Mouse (Mus musculus): Measurements from ENCODE around the gene Serinc5.

Serinc5 gene

DNA sequence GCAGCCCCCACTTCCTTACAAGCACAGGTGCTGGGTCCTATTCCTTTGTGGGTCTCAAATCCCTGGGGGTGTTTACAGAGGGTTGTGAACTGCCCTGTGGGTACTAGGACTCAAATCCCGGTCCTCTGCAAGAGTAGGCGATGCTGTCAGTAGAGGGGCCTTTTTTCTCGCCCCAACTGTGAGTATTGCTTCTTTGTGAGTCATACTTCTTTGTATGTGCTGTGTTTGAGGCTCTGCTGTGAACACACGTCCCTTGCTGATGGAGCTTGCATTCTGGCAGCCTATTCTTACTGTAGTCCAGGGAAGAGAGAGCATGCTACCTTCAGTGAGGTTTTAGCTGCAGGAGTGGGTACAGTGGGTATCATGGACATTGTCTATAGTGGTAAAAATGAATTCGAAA is 4.3 kb downstream of the Serinc5 start:
- no peak for DNase-seq

DNA sequence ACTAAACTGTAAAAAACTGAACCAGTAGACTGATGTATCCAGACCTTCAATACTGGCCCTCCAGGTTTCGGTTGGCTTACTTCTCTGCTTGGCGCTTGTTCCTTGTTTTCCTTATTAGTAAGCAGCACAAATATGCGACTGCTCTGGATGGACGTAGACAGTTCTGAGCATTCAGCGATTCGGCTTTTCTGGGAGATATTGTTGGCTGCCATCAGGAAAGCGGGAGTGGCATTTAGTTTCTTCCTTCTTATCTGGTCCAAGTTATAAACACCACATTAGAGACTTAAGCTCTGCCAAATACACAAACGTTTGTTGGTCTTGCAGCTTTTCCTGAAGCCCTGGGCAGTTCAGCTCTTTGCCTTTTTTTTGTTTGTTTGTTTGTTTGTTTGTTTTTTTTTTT is 5.6 kb downstream of the Serinc5 start:
- DNase-seq = no peak

DNA sequence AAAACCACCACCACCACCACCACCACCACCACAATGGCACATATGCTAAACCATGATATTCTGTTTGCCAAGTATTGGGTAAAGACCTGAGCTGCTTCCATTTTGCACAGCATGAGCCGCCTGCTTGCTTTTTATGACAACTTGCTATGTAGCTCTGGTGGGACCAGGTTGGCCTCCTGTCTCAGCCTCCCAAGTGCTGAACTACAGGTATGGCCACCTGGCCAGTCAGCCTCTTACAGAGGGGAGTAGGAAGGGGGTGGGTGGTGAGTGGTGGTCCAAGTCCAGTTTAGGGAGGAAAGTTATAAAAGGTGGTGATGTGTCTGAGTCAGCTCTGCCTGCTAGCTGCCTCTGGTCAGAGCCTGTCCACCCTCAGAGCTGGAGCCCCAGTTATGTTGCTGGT is 15.3 kb downstream of the Serinc5 start:
- no peak for DNase-seq

DNA sequence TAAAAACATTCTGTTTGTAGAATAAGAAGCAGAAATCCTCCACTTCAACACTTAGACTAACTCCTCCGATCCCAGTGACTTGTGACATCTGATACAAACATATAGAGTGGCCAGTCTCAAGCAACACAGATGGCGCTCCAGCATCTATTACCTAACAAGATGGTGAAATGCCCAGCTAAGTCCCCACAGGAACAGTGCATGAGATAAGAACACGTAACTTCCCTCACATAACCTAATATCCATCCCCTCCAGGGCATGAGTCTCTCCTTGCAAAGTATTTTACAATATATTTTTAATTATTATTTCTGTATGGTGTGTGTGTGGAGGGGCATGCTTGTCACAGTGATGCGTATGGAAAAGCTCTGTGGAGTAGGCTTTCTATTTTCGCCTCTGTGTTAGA is 15.8 kb downstream of the Serinc5 start:
- DNase-seq = no peak

DNA sequence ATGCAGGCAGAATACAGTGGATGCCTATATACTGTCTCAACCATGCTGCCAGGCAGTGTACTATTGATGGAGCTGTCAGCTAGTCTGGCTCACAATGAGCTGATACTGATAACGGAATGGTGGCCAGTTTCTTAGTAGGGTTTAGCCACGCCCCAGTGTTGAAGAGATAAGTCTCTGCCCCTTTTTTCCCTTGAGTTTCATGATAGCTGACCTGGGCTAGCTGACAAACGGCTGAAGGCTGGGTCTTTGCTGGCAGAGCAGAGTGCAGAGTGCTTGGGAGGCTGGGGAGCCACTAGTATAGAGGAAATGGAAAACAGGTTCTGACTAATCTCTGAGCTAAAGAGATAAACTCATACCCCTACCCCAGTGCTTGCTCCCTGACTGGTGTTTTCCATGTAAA is 18.6 kb downstream of the Serinc5 start:
- DNase-seq = no peak

DNA sequence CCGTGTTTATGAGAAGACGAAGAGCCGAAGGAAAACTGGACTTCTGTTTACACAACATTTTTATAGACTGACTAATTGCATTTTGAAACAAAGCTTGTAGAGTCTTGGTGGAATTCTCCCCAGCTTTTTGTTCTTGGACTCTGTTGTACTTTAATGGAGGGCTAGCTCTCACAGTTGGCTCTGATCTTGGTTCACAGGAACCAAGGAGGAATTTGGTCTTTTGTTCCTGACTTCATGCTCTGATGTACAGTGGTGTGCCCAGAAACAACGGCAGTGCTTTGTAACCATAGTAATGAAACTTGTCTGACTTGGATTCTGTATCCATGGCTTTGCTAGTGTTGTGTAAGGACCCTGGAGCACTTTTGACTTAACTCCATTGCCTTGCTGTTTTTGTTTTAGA is 20.6 kb downstream of the Serinc5 start:
- no peak for DNase-seq

DNA sequence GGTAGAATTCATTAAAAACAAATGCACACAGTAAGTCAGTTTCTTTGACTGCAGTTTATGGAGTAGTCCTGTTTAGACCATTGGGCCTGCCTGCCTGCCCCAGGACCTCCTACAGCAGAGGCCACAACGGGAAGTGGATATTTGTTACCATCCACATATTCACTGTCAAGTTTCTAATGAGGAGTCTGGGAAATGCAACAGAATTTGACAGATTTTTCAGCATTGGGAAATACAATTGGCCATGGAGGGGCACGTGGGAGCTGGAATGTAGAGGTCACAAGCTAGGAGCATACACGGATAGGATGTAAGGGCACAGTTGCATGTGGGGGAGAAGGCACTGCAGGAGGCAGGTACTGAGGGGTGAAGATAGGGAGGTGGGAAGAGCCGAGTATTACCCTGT is 21.7 kb downstream of the Serinc5 start:
- no peak for DNase-seq

DNA sequence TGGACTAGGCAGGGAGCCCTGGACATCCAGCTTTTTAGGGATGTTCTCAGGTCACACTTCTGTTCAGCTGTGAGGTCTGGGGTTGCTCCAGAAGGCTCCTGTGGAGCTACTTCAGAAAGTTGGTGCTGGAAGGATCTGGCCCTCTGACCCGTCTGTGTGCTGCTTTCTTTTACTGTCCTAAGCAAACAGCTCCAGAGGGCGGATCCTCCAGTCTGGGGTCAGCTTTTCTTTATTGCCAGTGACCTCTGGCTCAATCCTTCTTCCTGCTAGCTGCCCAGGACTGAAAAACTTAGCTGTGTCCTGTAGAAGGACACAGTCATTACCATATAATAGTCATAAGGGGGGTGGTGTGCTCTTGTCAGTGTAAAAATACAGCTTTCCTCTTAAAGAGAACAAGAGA is 24.1 kb downstream of the Serinc5 start:
- no peak for DNase-seq

DNA sequence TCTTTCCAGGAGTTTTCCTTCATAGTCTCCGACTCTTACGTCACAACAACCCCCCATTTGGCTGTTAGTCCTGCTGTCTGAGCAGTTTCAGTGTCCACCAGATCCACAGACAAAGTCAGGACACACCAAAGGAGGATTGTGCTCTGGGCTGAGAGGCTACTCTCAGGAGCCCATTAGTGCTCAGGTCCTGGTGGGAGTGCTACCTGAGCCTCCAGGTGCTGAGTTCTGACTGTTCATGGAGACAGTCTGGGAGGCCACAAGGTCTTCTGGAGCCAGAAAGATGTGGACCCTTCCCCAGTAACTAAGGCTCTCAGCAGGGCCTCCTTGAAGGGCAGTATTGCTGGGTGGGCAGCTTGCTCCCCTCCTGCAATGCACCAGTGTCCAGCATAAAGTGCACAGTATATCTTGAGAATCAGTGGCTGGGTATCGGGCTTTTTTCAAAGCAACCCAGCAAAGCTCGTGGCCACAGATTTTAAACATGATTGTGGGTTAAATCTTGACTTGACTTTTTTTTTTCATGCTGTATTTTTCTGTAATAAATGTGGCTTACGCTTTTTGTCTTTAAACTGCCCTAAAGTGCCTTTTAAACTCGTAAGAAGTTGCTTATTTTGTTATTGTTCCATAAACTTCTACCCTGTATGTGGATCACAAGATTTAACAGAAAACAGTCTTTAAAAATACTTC is 25.5 kb downstream of the Serinc5 start:
- no peak for DNase-seq

DNA sequence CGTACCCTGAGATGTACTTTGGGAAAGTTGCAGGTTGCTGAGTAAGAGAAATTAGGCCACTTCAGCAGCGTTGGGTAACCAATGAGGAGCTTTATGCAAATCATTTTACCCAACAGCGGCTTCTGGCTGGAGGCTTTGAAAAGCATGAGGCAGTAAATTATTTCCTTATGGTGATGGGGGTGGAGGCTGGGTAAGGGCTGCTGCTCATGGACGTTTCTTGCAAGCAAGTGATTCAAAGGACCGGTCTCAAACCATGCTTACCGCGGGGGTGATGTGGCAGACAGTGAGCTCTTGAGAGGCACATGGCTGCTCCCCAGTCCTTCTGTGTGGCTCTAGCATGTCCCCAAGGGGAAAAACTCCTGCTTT is 26.0 kb downstream of the Serinc5 start:
- no peak for DNase-seq

DNA sequence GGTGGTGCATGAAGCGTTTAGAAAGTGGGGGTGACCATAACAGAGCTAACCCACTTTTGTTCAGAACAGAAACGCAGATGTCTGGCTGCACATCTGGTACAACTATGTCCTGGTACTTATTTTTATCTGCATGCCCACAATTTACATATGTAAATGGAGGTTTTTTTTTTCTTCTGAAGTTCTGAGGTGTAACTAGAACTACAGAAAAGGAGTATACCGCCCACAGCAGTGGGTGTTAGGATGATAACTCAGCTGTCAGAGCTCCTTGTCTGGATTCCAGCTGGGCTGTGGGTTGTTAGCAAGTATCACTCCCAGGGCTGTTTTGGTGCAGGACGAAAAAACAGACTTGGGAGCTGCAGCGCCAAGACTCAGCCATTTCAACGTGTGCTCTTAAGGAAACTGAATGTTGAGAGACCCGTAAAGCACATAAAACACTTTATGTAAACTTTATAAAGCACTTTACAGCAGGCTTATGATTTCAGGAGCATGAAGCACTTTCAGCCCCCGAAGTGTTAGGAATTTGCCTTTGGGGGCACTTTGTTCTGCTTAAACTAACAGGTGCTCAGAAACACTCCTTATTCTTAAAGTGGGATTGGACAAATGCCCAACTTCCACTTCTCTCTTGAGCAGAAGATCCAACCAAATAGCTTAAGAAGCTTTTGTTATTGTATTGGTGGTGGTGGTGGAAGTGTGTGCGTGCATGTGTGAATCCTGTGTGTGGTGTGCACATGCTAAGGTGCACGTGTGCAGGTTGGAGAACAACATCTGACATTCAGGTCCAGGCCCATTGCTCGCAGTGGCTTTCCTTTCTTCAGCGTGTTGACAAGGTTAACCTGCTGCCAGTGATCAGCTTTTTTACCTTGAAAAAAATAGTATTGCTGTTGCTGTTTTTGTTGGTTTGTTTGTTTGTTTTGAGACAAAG is 28.5 kb downstream of the Serinc5 start:
- DNase-seq = no peak

DNA sequence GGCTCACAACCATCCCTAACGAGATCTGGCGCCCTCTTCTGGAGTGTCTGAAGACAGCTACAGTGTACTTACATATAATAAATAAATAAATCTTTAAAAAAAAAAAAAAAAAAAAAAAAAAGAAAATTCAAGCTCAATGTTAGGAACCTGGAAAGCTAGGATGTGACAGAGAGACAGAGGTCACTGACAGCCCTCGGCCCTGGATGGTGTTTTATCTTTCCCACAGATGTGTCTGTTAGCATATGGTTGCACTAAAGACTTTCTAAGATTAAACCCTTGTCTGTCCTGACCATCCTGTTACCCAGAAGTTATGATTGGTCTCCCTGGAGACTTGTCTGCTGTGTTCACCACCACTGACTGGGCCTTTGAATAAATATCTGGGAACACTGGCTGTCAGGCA is 33.3 kb downstream of the Serinc5 start:
- DNase-seq = no peak

DNA sequence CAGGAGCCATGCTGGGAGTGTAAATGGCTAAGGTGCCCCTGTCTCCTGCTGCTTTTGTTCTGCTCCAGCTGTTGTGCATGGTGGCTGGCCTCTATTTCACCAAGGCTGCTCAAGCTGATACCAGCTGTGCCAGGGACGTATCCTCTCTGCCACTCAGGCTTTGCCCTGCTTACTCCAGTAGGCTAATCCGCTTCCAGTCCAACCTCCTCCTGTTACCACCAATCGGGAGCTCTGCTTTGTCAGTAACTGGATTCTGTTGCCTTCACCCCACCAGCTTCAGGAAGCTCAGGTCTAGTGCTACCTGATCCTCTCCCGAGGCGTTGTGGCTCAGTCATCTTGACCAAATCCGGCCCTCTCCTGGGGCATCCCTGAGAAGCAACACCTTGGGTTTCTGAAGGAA is 33.9 kb downstream of the Serinc5 start:
- DNase-seq = no peak

DNA sequence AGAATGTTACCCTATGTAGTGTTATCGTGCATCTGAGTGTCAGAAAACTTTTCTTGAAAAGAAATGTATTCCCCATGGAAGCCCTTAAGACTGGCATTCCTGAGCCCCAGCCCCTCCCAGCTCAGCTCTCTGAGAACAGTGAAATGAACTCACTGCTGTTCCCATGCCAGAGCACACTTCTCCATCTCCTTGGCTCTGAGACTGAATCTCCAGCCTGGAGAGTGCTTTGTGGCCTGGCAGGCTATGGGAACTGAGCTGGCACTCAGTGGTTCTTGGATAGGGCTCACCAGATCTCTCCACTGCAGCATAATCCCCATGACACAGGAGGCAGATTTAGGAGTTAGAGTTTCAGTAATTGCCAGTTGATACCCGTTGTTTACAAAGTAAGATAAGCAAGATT is 36.8 kb downstream of the Serinc5 start:
- peak; percentile 61 for DNase-seq

DNA sequence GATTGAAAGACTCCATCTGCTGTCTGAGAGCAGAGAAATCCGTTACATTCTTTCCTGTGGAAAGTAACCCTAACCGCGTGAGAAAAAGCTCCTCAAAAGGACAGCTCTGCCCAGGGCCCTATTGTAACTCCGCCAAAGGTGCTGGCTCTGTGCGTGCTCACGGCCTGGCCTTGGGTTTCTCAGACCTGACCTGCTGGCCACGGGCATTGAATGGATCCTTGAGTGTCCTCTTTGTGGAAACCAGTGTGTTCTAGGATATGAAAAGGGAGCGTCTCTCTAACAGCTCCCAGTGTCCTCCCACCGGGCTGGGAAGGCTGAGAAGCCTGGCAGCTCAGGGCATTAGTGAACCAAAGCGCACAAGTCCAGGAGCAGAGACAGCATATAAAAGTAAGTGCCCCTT is 38.2 kb downstream of the Serinc5 start:
- DNase-seq = no peak

DNA sequence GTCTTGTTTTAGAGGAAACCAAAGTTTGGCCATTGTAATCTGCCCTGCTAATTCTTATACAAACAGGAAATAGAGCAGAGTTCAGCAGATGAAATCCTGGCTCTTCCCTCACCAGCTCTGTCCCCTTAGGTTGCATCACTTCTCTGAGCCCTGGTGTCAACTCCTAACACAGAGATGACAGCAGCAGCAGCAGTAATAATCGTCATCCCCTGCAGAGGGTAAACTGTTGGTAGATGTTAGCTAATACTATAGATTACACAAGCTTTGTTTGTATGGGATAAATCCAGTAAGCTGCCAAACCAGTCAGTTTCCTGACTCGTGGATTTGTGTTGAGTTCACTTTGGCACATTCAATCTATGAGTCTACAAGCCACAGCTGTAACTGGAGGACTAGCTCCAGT is 40.1 kb downstream of the Serinc5 start:
- no peak for DNase-seq

DNA sequence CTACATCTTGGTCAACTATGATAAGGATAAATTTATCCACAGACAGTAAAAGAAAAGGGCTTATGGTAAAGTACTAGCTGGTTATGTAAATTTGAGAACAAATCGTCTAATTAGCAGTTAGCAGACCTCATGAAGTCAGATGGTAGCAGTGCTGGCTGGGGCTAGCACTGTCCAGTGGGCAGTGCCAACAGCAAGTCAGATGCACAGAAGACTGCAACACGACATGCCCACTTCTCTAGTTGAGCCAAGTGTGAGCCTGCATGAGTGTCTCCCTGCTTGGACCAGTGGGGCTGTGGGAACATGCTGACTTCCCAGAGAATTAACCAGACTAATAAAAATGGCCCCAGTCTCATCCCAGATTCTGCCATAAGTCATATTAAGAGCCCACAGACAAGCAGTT is 41.6 kb downstream of the Serinc5 start:
- no peak for DNase-seq

DNA sequence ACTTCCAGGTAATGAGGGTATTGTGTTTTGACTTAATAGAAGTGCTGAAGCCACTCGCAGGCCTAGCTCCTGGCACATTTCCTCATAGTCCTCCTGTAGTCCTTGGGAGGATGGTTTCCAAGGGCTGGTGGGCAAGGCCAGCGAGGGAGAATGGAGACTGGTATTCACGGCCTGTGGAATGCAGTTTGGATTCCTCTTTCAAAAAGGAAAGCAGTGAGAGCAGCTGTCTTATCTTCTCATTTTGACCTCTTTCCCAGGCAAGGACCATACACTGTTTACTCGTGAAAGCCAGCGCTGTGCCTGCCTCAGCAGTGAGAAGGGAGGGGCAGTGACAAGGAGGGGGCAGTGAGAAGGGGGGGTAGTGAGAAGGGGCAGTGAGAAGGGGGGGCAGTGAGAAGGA is 42.4 kb downstream of the Serinc5 start:
- DNase-seq = no peak

DNA sequence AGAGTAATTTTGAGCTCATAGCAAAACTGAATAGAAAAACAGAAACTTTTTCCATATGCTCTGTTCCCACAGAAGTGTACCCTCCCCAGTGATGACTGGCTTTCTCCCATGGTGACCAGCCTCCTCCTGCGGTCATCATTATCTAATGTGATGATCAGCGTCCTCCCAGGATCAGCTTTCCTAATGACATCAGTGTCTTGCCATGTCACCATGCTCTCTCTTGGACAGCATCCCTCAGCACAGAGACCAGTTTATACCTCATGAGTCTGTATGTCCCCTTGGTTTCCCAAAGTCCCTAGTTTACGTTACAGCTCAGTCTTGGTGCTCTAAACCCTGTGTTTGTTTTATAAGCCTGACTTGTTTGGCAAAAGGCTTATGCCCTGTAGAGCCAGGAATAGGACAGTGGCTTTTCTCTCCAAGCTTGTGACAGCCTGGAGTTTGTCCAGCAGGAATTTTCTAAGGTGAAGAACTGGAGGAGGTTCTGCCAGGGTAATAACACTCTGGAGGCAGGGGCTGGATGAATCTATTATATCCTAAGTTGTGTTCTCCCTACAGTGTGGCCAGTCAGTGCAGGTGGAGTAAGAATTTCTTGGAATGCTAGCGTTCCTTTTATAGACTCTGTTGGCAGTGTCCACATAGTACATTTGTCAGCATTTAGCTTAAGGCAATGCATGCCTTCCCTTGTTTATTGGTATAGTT is 46.1 kb downstream of the Serinc5 start:
- no peak for DNase-seq

DNA sequence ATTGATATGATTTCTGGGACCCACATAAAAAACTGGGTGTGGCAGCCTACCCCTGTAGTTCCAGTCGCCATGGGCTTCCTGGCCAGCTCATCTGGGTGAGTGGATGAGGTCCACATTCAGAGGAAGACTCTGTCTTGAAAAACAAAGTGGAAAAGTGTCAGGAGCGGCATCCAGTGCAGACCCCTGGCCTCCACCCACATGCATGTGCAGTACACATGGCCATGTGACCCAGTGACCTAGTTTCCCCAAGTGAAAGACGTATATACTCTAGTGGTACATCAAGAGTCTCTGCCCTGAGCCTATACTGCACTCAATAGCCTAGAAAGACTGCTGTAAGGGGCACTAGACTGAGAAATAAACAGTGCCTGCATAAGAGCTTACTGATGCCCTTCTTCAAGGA is 48.7 kb downstream of the Serinc5 start:
- no peak for DNase-seq

DNA sequence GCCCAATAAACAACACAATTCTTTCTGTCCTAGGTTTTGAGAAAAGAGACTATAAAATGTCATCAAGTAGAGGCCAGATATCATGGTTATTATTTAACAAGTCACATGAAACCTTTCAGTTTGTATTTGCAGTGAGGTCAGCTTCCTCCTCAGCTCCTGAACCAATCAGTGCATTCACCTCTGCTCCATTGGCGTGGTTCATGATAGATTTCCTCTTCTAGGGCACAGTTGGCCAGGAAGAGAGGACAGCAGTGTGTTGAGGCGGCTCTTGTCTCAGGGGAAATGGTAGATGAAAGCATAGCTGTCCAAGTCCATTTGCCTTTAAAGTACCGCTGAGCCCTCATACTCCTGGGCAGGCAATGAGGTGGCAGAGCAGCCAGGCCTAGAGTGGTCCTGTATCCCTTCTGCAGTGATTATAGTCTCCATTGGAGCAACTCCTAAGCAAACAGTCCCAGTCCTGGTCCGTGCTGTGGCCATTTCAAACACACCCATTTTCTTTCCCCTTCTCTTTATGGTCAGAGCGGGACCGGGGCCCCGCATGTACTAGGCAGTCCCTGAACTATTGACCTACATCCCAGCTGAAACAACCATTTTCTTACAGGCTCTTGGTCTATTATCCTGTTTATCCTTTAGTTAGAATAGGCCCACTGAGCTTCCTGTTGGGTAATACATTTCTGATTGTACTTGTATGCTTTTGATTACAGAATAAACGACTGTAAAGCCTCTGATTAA is 51.8 kb downstream of the Serinc5 start:
- DNase-seq = no peak

DNA sequence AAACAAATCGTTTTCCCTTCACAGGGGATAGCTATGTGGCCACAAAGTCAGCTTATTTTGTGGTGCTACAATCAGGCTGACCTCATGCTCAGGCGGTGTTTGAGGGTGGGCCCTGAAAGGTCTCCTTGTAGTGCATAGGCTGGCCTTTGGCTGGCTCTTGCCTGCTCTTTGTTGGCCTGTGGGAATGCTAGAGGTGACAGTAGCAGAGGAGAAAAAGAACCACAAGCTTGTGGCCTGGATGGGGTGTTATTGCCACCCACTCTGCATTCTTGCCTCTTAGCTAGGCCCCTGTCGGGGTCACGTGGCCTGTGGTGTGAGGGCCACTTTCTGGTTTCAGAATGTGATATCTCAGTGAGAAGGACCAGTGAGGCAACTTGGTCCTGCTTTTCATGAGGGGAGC is 54.1 kb downstream of the Serinc5 start:
- no peak for DNase-seq

Data from cerebellum, adult 11-12 months (tissue).